Mouse (Mus musculus) lung, postnatal 0 days (tissue): ENCODE measurements at regions not wholly inside any gene's neighbourhood (a gene's known extent, or its start where the extent isn't known, plus 50 kb on each side); places are given as distances from the start of the nearest gene placed in this dataset.

Experiments used
- CTCF ChIP-seq: IDR thresholded peaks from 2 replicates; pipeline ENCODE4 v1.5.1; 2016; ENCODE audit warnings: antibody characterized with exemption, mild to moderate bottlenecking
- EP300 ChIP-seq: IDR thresholded peaks from 2 replicates; pipeline ENCODE4 v1.6.1; 2016; ENCODE audit warnings: antibody characterized with exemption, mild to moderate bottlenecking, control low read depth

DNA sequence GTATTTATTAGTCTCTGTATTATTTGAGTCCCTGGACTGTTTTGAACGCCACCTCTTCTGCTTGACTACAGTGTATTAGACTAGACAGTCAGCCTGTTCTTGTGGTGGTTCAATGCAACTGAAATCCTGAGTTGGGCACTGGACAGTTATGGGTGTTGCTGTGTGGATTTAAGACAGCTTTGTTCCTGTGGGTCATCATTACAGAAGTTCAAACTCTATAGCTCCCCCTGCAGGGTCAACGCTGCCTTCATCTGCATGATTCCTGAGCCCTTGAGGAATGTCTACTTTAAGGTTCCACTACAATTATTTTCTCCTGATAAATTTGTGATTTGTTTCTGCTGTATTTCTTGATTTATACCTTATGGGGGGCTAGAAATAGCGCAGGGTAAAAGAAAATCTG is 517.8 kb upstream of the Dppa4 start:
- TF ChIP-seq EP300 = no peak
- peak; percentile 50 for TF ChIP-seq CTCF
